Mouse (Mus musculus) CD8-positive naive resting alpha-beta T cell, adult 2 months (primary cell): Measurements from ENCODE around the gene Serpina11.

ENCODE experiments used
- DNase-seq, 2 experiments: peaks; one replicate each; pipeline ENCODE4 v3.0.0; 2022; ENCODE audit warnings: low read depth in 2 of 2, low spot score in 2 of 2

Serpina11 gene

GRCm38 (mm10) chr12:103989857-103990256, at the start of gene Serpina11:
Serpina11 (minus strand) TSS chr12:103989957.
- no peak for DNase-seq

GRCm38 (mm10) chr12:104038181-104038580, 48.4 kb upstream of the Serpina11 start:
- no peak for DNase-seq

- DNase-seq = no peak
Observed at GRCm38 (mm10) chr12:104033752-104034151, 44.0 kb upstream of the Serpina11 start.

GRCm38 (mm10) chr12:104029986-104030385, 40.2 kb upstream of the Serpina11 start:
- no peak for DNase-seq

- no peak for DNase-seq
Observed at GRCm38 (mm10) chr12:104015280-104015679, 25.5 kb upstream of the Serpina11 start.

- DNase-seq = no peak
Observed at GRCm38 (mm10) chr12:104013620-104014019, 23.9 kb upstream of the Serpina11 start, which contains the start of gene Serpina9. Serpina9 (minus strand) TSS chr12:104013755.

- DNase-seq = no peak
Observed at GRCm38 (mm10) chr12:104004689-104005088, 14.9 kb upstream of the Serpina11 start.

- DNase-seq = no peak
Observed at GRCm38 (mm10) chr12:104003238-104003612, 13.5 kb upstream of the Serpina11 start.

GRCm38 (mm10) chr12:104002569-104003237, 12.9 kb upstream of the Serpina11 start:
- no peak for DNase-seq

GRCm38 (mm10) chr12:104000594-104000993, 10.8 kb upstream of the Serpina11 start:
- DNase-seq = no peak

GRCm38 (mm10) chr12:103999611-104000010, 9.9 kb upstream of the Serpina11 start:
- no peak for DNase-seq

- no peak for DNase-seq
Observed at GRCm38 (mm10) chr12:103996513-103996912, 6.8 kb upstream of the Serpina11 start.

- no peak for DNase-seq
Observed at GRCm38 (mm10) chr12:103995292-103996072, 5.7 kb upstream of the Serpina11 start.

GRCm38 (mm10) chr12:103992945-103993344, 3.2 kb upstream of the Serpina11 start:
- no peak for DNase-seq

- no peak for DNase-seq
Observed at GRCm38 (mm10) chr12:103989514-103989767, 316 bp downstream of the Serpina11 start.

GRCm38 (mm10) chr12:103988754-103989513, 823 bp downstream of the Serpina11 start:
- no peak for DNase-seq

- DNase-seq = no peak
Observed at GRCm38 (mm10) chr12:103985868-103986267, 3.9 kb downstream of the Serpina11 start.

- no peak for DNase-seq
Observed at GRCm38 (mm10) chr12:103984935-103985334, 4.8 kb downstream of the Serpina11 start.

- no peak for DNase-seq
Observed at GRCm38 (mm10) chr12:103981646-103982360, 8.0 kb downstream of the Serpina11 start.

- DNase-seq = no peak
Observed at GRCm38 (mm10) chr12:103978294-103978693, 11.5 kb downstream of the Serpina11 start.

- no peak for DNase-seq
Observed at GRCm38 (mm10) chr12:103977846-103978245, 11.9 kb downstream of the Serpina11 start.
